Mouse (Mus musculus): ENCODE results near the gene 2310034C09Rik. TPM values are rescaled to one million over a fixed set of nuclear protein-coding genes. Genes with fewer than 3 reads are reported as not detected.
"Not testable (repeated sequence)": the region's sequence is repeated elsewhere in the genome, so short reads cannot be mapped to it uniquely, and the experiment has no call there.

Gene 2310034C09Rik
- total RNA-seq (2014; fragmentation: Nextera tagmentation) (not detected in 2 replicates), total RNA-seq (2017) (not detected in 2 replicates)

DNA sequence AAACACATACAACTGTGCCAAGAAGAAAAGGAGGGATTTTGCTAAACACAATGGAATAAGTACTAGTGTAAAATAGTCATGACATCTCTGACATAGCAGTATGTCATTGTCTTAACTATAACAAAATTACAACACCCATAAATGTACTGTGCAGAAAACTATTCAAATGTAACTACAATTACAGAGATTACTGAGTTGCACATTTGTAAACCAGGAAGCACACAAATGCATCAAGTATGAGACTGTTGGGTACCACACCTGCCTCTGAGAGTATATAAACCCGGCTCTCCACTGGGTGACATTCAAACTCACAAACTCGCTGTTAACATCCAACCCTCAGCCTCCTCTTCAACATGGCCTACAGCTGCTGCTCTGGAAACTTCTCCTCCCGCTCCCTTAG is at the start of gene 2310034C09Rik:
Gene 2310034C09Rik, plus strand, starts transcription at position 301 of the 400 bp plus-strand sequence.
- ATAC-seq (replicated peaks; ENCODE audit: poor library complexity, severe bottlenecking): not testable (repeated sequence)

DNA sequence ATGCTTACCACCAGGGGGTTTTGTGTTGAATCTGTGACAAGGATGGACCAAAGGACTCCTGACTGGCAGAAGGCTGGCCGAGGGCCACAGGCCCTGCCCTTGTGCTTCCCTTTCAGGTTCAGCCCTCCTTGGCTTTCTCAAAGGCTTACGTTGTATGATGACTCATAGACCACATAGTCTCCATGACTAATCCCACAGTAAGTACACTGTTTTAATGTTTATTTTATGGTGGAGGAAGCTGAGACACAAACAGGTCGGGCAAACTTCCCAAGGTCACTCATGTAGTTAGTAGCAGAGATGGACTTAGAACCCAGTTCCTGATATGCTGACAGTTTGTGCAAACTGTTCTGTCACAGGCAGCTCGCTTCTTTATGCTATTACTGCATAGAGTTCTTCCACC is 47.9 kb upstream of the 2310034C09Rik start:
- ATAC-seq (replicated peaks; ENCODE audit: poor library complexity, severe bottlenecking): peak; percentile 55

DNA sequence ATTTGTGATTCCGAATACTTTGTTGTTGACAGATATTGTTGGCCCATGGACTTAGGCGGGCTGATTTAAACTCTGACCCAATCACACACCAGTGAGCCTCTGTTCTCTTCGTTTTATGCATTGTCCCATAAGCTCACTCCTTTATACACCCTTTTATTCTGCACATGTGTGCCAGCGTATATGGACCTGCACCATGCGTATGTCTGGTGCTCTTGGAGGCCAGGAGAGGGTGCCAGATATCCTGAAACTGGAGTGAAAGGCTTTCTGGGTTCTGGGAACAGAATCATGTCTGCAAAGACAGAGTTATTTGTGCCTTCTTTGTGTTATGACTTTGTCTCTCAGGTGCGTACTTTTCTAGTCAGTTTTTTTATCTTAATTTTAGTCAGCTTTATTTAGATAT is 47.4 kb upstream of the 2310034C09Rik start:
- no peak for ATAC-seq (replicated peaks; ENCODE audit: poor library complexity, severe bottlenecking)

DNA sequence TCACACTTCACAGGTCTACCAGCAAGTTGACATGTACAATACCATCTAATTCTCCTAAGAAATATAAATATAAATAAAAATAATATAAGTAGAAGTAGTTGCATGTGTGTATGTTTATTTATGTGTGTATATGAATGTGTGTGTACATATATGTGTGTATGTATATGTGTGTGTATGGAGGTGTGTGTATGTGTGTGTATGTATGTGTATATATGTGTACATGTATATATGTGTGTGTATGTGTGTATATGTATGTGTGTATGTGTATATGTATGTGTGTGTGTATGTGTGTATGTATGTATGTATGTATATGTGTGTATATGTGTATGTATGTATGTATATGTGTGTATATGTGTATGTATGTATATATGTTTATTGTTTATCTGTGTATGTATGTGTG is 42.1 kb upstream of the 2310034C09Rik start:
- ATAC-seq (replicated peaks; ENCODE audit: poor library complexity, severe bottlenecking): no peak

DNA sequence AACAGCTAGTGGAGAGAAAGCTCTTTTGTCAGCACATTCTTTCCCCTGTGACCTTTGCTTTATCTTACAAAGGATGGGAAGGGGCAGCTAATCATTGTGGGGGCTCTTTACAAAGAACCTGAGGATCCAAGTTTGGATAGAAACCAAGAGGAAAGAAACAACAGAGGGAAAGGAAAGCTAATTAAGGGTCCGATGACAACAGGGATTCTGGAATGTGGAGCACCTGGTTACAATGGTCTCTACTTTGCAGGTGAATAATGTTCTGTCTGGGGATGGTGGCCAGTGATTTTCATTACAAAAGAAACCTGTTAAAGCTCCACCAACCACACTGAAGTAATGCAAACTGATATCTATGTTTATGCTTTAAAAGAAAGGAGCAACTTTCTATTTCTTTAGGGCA is 38.6 kb upstream of the 2310034C09Rik start:
- ATAC-seq (replicated peaks; ENCODE audit: poor library complexity, severe bottlenecking): no peak

DNA sequence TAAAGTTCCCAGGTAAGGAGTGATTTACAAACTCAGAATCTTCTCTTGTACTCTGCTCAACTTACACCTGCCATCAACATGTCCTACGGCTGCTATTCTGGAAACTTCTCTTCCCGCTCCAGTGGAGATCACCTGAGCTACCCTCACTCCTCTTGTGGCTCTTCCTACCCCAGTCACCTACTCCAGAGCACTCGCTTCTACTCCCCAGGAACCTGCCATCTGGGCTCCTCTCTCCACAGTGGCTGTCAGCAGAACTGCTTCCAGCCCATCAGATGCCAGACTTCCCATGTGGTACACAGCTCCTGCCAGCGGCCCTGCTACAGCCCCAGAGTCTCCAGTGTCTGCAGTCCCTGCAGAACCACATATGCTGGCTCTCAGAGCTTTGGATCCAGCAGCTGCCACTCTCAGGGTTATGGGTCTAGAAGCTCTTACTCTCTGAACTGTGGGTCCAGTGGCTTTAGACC is 29.8 kb upstream of the 2310034C09Rik start, which contains the start of gene Krtap13-1:
Gene Krtap13-1, plus strand, starts transcription at position 51 of the 464 bp plus-strand sequence.
- no peak for ATAC-seq (replicated peaks; ENCODE audit: poor library complexity, severe bottlenecking)

DNA sequence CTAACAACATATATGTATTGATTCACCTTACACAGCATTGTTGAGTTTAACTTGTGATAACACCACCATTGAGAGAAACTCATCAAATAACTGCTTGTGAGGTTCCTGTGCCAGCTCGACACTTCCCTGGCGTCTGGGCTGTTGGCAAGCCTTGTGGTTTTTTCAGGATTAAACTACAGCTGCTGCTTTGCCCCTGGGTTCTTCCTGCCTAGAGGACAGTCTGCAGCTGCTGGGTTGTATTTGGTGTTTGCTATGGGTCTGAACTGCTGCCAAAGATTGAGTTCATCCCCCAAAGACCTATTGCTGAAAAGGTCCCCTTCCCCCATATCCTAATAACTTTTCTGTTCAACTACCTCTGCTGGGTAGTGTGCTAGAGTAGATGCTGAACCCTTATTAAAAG is 23.3 kb upstream of the 2310034C09Rik start:
- ATAC-seq (replicated peaks; ENCODE audit: poor library complexity, severe bottlenecking): no peak

DNA sequence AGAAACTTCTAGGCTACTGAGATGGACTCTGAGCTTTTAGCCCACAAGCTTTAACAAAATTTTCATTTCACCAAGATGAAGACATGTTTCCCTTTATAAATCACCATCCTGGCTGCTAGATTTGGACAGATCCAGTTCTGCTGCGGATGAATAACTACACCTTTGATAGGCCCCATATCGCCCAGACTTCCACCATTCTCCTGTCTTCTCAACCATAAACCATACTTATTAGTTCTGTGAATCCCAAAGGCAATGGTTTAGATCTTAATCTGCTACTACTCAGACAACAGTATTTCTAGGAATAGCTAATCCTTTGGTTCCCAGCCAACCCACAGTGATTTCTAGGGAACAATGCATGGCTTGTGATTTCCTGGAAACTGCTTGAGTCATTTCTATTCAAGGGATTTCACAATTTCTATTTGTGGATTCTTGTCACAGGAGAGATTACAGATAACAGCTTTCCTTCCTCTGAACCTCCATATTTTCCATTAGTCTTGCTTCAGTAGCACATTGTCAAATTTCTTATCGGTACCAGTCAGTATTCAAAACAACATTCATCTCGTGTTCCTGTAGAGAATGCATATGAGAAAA is 13.8 kb upstream of the 2310034C09Rik start:
- no peak for ATAC-seq (replicated peaks; ENCODE audit: poor library complexity, severe bottlenecking)

DNA sequence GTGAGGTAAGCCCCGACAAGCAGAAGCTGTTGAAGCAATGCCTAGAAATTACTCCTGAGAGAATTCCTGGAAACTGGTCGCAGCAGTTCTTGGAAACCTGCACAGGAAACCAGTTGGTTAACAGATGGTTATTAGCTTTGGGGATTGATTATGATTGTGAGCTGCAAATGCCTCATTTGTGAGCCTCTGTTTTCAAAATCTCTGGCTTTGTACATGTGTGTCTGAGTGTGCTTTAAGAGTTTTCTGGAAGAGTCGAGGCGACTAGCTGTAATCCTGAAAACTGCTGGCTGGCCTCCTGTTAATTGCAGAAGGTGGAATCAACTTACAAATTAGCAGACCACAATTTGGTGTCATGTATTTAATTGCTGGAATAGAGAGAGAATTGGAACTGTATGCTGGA is 10.7 kb upstream of the 2310034C09Rik start:
- no peak for ATAC-seq (replicated peaks; ENCODE audit: poor library complexity, severe bottlenecking)

DNA sequence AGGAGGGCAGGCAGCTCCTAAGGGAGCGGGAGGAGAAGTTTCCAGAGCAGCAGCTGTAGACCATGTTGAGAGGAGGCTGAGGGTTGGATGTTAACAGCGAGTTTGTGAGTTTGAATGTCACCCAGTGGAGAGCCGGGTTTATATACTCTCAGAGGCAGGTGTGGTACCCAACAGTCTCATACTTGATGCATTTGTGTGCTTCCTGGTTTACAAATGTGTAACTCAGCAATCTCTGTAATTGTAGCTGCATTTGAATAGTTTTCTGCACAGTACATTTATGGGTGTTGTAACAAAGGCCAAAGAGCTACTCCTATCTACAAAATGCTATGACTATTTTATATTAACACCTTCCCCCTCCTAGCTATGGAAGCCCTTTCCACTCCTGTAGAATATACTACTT is 7.1 kb upstream of the 2310034C09Rik start, which contains the start of gene Krtap13:
Gene Krtap13, minus strand, starts transcription at position 101 of the 400 bp plus-strand sequence.
- not testable (repeated sequence) for ATAC-seq (replicated peaks; ENCODE audit: poor library complexity, severe bottlenecking)

DNA sequence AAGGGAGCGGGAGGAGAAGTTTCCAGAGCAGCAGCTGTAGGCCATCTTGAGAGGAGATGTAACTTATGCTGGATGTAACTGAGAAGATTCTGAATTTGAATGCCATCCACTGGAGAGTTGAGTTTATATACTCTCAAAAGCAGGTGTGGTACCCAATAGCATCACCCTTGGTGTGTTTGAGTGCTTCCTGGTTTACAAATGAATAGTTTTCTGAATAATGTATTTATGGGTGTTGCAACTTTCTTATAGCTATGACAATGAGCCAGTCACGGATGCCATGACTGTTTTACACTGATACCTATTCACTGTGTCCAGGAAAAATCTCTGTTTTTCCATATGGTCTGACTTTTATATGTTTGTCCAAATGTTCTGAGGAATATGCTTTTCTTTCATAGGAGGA is 15.5 kb downstream of the 2310034C09Rik start, which contains the start of gene 2310057N15Rik:
Gene 2310057N15Rik, minus strand, starts transcription at position 101 of the 400 bp plus-strand sequence.
- no peak for ATAC-seq (replicated peaks; ENCODE audit: poor library complexity, severe bottlenecking)

DNA sequence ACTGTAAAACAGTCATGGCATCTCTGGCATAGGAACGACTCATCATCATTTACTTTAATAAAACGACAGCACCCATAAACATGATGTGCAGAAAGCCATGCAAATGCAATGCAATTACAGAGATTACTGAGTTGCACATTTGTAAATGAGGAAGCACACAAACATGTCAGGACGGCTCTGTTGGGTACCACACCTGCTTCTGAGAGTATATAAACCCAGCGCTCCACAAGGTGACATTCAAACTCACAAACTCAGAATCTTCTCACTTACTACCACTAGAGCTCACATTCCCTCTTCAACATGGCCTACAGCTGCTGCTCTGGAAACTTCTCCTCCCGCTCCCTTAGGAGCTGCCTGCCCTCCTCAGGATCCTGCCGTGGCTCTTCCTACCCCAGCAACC is 18.9 kb downstream of the 2310034C09Rik start, which contains the start of gene Gm5965:
Gene Gm5965, plus strand, starts transcription at position 301 of the 400 bp plus-strand sequence.
- no peak for ATAC-seq (replicated peaks; ENCODE audit: poor library complexity, severe bottlenecking)

DNA sequence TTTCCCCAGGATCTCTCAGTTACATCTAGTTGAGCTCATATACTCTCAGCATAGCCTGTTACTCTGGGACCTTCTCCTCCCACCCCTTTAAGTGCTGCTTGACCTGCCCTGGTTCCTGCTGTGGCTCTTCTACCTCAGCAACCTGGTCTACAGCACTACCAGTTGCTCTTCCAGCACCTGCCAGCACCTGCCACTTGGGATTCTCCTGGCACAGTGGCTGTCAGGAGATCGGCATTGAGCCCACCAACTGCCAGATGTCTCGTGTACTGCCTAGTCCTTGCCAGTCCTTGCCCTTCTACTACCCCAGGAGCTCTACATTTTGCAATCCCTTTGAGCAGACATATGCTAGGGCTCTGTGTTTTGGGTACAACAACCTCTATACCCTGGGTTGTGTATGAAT is 28.1 kb downstream of the 2310034C09Rik start:
- no peak for ATAC-seq (replicated peaks; ENCODE audit: poor library complexity, severe bottlenecking)

Other genes starting within 250 kb of the 2310034C09Rik start
- gene Cldn8, start 195.7 kb upstream of the 2310034C09Rik start, total RNA-seq (2014; fragmentation: Nextera tagmentation): not detected in 2 replicates
- not detected in 2 replicates for gene Cldn8, start 195.7 kb upstream of the 2310034C09Rik start, total RNA-seq (2017)
- not detected in 2 replicates for gene Krtap24-1, start 146.6 kb upstream of the 2310034C09Rik start, total RNA-seq (2014; fragmentation: Nextera tagmentation)
- gene Krtap24-1, start 146.6 kb upstream of the 2310034C09Rik start, total RNA-seq (2017): not detected in 2 replicates
- not detected in 2 replicates for gene 2310079G19Rik, start 131.2 kb upstream of the 2310034C09Rik start, total RNA-seq (2014; fragmentation: Nextera tagmentation)
- not detected in 2 replicates for gene 2310079G19Rik, start 131.2 kb upstream of the 2310034C09Rik start, total RNA-seq (2017)
- gene Krtap26-1, start 111.1 kb upstream of the 2310034C09Rik start, total RNA-seq (2014; fragmentation: Nextera tagmentation): not detected in 2 replicates
- gene Krtap26-1, start 111.1 kb upstream of the 2310034C09Rik start, total RNA-seq (2017): not detected in 2 replicates
- not detected in 2 replicates for gene Krtap27-1, start 87.2 kb upstream of the 2310034C09Rik start, total RNA-seq (2014; fragmentation: Nextera tagmentation)
- not detected in 2 replicates for gene Krtap27-1, start 87.2 kb upstream of the 2310034C09Rik start, total RNA-seq (2017)
- not detected in 2 replicates for gene 2310061N02Rik, start 50.9 kb upstream of the 2310034C09Rik start, total RNA-seq (2014; fragmentation: Nextera tagmentation)
- gene 2310061N02Rik, start 50.9 kb upstream of the 2310034C09Rik start, total RNA-seq (2017): not detected in 2 replicates
- gene Krtap13-1, start 30.0 kb upstream of the 2310034C09Rik start, total RNA-seq (2014; fragmentation: Nextera tagmentation): not detected in 2 replicates
- gene Krtap13-1, start 30.0 kb upstream of the 2310034C09Rik start, total RNA-seq (2017): not detected in 2 replicates
- not detected in 2 replicates for gene Krtap13, start 7.2 kb upstream of the 2310034C09Rik start, total RNA-seq (2014; fragmentation: Nextera tagmentation)
- not detected in 2 replicates for gene Krtap13, start 7.2 kb upstream of the 2310034C09Rik start, total RNA-seq (2017)
- not detected in 2 replicates for gene 2310057N15Rik, start 15.4 kb downstream of the 2310034C09Rik start, total RNA-seq (2014; fragmentation: Nextera tagmentation)
- not detected in 2 replicates for gene 2310057N15Rik, start 15.4 kb downstream of the 2310034C09Rik start, total RNA-seq (2017)
- gene Gm5965, start 19.0 kb downstream of the 2310034C09Rik start, total RNA-seq (2014; fragmentation: Nextera tagmentation): not detected in 2 replicates
- gene Gm5965, start 19.0 kb downstream of the 2310034C09Rik start, total RNA-seq (2017): not detected in 2 replicates
- gene Gm20741, start 53.4 kb downstream of the 2310034C09Rik start, total RNA-seq (2014; fragmentation: Nextera tagmentation): not detected in 2 replicates
- gene Gm20741, start 53.4 kb downstream of the 2310034C09Rik start, total RNA-seq (2017): not detected in 2 replicates
- gene Krtap15, start 61.4 kb downstream of the 2310034C09Rik start, total RNA-seq (2014; fragmentation: Nextera tagmentation): not detected in 2 replicates
- gene Krtap15, start 61.4 kb downstream of the 2310034C09Rik start, total RNA-seq (2017): not detected in 2 replicates
- gene Krtap14, start 67.3 kb downstream of the 2310034C09Rik start, total RNA-seq (2014; fragmentation: Nextera tagmentation): not detected in 2 replicates
- gene Krtap14, start 67.3 kb downstream of the 2310034C09Rik start, total RNA-seq (2017): not detected in 2 replicates
- gene Krtap19-1, start 110.6 kb downstream of the 2310034C09Rik start, total RNA-seq (2014; fragmentation: Nextera tagmentation): not detected in 2 replicates
- not detected in 2 replicates for gene Krtap19-1, start 110.6 kb downstream of the 2310034C09Rik start, total RNA-seq (2017)
- gene Krtap19-2, start 115.4 kb downstream of the 2310034C09Rik start, total RNA-seq (2014; fragmentation: Nextera tagmentation): not detected in 2 replicates
- not detected in 2 replicates for gene Krtap19-2, start 115.4 kb downstream of the 2310034C09Rik start, total RNA-seq (2017)
- not detected in 2 replicates for gene Krtap19-3, start 119.2 kb downstream of the 2310034C09Rik start, total RNA-seq (2014; fragmentation: Nextera tagmentation)
- gene Krtap19-3, start 119.2 kb downstream of the 2310034C09Rik start, total RNA-seq (2017): not detected in 2 replicates
- not detected in 2 replicates for gene Krtap19-4, start 126.2 kb downstream of the 2310034C09Rik start, total RNA-seq (2014; fragmentation: Nextera tagmentation)
- not detected in 2 replicates for gene Krtap19-4, start 126.2 kb downstream of the 2310034C09Rik start, total RNA-seq (2017)
- not detected in 2 replicates for gene Krtap19-5, start 137.6 kb downstream of the 2310034C09Rik start, total RNA-seq (2014; fragmentation: Nextera tagmentation)
- not detected in 2 replicates for gene Krtap19-5, start 137.6 kb downstream of the 2310034C09Rik start, total RNA-seq (2017)
- gene Krtap19-9b, start 173.4 kb downstream of the 2310034C09Rik start, total RNA-seq (2014; fragmentation: Nextera tagmentation): not detected in 2 replicates
- not detected in 2 replicates for gene Krtap19-9b, start 173.4 kb downstream of the 2310034C09Rik start, total RNA-seq (2017)
- gene Krtap16-3, start 204.0 kb downstream of the 2310034C09Rik start, total RNA-seq (2014; fragmentation: Nextera tagmentation): not detected in 2 replicates
- not detected in 2 replicates for gene Krtap16-3, start 204.0 kb downstream of the 2310034C09Rik start, total RNA-seq (2017)

Data from granulocyte monocyte progenitor cell, adult 5-6 weeks (primary cell).